Mouse (Mus musculus) left cerebral cortex, adult 18-20 months (tissue): Measurements from ENCODE around the gene Pskh1. TPM values are rescaled to one million over a fixed set of nuclear protein-coding genes. Genes with fewer than 3 reads are reported as not detected.

Source experiments
- DNase-seq, 2 experiments: peaks; one replicate each; pipeline ENCODE4 v3.0.0; 2021 to 2022; ENCODE audit warnings: low spot score in 2 of 2, mixed read lengths in 1 of 2
- microRNA-seq, 2 experiments: library from miRNA; unstranded; fragments of <30 nt; microRNA quantifications; one replicate each; pipeline ENCODE4 v1.2.0; 2021
- total RNA-seq, 2 experiments: library from RNA; stranded (reverse); gene quantifications; 2 replicates each; pipeline ENCODE4 v1.2.3; 2021

Gene Pskh1
- total RNA-seq, 2 experiments from 2014 or later: 6.6 to 7.6 TPM

DNA sequence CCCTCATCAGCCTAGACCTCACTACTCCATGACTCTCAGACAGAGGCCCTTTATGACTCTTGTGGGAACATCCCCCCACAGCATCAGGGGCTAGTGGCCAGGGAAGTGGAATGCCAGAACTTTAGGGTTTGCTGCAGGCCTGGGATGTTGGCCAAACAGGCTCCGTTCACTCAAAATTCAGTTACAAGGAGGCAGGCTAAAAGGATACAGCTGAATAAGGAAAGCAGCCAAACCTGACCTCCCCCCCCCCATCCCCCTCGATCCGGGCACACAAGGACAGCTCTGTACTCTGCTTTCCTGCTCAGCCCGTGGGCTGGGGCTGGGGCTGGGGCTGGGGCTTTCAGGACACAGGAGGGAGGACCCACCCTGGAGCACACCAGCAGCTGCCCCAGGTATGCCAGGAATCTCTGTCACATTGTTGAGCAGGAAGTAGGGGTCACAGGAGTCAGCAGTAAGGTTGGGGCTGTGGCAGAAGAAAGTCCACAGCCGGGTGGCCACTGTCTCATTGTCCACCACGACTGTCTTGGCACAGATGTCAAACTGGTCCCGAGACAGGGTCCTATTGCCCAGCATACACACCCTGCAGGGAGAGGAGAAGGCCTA lies 50.9 kb downstream of the Pskh1 start:
- DNase-seq: no peak

DNA sequence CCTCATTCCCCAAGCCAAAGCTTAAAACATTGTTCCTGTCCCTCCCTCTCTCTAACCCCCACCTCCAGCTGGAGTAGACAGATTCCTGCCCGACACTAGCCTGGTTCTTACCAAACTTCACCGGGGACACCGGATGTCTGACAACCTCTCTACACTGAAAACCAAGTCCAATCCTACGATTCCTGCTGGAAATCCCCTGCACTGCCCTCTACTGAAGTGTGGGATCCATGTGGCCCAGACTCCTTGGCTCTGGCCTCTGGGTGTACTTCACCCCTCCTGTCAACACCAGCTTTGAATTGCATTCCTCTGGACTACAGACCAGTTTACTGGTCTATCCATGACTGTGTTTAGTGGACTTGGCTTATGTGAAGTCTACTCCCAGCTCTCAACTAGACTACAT lies 56.3 kb downstream of the Pskh1 start:
- no peak for DNase-seq

DNA sequence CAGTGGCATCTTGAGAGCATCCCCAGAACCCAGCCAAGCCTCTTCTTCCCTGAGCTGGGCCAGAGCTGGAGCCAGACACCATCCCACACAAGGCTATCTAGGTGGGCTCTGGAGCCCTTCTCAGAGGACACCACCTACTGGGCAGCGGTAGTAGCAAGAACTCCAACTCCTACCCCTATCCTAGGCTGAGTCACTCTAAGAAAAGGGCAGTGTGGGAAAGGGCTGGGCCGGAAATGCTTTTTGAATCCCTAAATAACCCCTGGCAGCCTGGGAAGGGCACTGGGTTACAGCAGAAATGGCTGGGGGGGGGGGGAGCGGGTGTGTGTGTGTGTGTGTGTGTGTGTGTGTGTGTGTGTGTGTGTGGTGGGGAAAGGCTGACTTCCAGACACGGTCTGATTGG lies 57.6 kb downstream of the Pskh1 start:
- no peak for DNase-seq

DNA sequence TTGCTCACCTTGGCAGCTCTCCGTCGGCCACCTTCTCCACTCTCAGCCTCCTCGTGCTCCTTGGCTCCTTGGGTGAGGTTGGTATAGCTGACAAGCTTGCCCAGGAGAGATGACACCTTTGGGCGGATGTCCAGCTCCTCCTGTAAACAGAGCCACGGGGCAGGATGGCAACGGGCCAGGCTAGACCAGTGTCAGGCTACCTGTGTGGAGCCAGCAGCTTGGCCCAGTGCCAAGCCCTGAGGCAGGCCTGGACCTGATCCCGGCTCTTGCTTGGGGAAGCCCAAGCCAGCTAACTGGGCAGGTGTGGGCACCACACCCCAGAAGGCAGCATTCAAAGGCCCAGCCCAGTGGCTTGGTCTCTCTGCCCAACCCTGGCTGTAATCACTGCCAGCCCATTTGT lies 59.1 kb downstream of the Pskh1 start:
- no peak for DNase-seq

DNA sequence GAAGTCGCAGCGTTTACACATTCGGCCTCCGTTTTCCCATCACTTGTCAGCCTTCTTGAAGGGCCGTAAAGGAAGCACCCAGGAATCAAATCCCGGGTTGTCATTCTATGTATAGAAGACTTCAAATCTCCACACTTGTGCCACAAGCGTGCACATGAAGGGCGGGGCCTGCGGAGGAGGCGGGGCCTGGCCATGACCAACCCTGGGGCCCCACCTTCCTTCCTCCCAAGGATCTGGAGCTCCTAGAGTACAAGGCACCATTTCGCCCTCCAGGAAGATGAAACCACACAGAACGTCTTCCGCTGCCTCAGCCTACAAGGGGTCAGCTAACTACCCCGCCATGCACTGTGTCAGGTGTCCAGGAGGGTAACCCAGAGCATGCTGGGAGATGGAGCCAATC lies 60.9 kb downstream of the Pskh1 start:
- DNase-seq: no peak

DNA sequence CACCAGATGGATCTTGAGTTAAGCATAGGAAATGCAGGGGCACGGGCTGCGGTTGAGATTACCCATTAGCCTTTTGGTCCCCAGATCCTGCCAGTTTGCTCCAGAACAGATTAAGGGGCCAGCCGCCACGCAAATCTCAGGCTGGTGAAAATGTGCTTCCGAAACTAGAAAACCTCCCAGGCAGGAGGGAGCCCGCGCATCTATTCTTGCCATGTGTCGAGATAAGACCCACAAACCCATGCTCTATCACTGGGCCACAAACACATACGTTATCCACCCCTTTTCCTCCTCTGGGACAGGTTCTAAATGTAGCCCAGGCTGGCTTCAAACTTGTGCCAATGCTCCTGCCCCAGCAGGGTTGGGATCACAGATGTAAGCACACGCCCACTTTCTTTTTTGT lies 61.3 kb downstream of the Pskh1 start:
- no peak for DNase-seq

DNA sequence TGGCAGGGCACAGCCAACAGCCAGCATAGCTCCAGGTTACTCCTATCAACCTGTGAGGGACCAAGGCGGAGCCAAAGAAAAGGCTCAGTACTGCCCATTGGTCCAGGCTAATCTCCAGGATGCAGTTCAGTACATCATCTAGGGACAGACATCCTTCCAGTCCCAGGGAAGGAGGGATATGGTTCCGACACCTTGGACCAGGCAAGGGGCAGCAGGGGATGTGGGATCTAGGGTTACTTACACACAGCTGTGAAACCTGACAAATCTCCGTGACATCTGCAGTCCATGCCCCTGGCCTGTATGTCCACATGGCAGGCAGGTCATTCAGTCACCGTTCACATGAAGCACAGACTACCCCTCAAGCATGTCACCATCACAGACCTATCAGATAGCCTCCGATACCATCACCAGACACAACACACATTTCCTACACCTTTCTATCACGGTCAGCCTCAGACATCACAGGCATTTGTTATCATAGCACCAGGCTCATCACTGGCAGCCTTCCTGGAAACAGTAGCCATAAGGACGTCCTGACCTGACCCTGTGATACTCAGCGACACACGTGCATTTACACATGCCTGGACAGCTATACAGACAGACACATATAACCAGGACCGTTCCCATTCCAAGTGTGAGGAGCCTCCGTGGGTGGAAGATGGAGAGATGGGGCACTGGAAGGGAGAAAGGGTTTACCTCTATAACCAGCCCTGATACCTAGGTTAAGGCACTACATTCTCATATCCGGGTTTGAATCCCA lies 64.4 kb downstream of the Pskh1 start:
- no peak for DNase-seq

DNA sequence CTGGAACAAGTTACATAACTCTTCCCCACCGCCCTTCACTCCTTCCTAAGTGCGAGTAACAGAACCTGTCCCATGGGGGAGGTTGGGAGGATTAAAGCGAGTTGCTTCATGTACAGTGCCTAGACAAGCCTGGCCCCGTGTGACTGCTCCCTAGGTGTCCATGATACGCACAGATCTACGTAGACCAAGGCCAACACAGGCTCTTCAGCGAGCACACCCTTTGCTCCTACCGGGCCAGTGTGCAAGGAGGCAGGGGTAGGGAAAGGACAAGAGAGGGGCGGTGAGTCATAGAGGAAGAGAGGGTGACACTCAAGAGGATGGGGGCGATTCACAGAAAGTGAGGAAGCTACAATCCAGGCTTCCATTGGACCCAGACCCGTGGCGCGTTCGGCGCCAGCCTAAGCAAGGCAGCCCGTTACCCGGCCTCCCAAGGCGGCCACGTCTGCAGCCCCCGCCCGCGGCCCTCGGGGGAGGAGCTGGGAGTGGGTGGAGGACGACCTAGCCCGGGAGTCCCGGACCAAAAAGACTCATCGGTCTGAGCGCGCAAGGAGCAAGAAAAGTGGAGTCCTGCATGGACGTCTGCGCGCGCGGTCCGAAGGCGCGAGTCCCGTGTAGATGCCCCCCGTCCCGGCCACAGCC lies 65.1 kb downstream of the Pskh1 start:
- DNase-seq: no peak

DNA sequence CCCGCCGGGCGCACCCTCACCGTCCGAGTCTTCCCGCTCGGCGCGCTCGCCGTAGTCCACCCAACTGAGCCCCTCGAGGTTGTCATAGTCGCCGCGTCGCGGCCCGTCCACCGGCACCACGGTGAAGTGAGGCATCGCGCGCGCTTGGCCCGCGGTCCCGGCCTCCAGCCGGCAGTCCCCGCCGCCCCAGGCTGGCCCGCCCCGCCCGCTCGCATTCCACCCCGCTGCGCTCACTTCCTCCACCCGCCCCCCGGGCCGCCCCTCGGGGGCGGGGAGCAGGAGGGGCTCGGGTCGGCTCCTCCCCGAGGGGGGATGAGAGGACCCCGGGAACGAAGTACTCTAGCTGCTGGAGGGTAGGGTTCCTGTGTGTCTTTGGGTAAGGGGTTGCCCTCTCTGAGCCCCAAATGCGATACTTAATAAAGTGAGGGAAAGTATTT lies 65.7 kb downstream of the Pskh1 start, which contains the start of gene Slc12a4:
Slc12a4 (minus strand) TSS at position 193 of the 437 bp plus-strand sequence.
- no peak for DNase-seq

DNA sequence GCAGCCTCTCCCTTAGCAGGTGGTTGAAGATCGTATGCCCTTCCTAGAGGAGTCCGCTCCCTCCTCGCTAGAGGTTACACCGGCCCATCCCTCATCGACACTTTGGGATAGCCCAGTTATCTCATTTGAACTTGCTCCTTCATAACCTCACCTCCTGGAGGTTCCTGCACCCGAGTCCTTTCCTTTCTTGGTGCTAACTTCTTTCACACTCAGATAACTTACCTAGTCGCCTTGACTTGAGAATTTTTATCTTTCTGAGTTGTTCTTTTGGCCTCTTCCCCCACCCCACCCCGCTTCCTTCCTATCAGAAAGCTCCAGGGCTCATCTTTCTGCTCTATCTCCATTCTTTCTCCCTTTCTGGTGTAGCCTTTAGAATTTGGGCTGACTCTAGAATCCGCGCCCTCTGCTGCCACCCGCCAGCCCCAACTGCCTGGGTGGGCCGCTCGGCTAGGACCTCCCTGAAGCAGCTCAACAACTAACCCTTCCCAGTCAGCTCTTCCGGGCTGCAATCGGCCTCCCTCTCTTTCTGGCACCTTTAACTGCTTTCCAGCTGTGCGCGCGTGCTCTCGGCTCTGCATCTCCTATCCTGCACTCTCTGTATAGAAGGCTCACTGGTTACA lies 66.6 kb downstream of the Pskh1 start:
- DNase-seq: no peak

DNA sequence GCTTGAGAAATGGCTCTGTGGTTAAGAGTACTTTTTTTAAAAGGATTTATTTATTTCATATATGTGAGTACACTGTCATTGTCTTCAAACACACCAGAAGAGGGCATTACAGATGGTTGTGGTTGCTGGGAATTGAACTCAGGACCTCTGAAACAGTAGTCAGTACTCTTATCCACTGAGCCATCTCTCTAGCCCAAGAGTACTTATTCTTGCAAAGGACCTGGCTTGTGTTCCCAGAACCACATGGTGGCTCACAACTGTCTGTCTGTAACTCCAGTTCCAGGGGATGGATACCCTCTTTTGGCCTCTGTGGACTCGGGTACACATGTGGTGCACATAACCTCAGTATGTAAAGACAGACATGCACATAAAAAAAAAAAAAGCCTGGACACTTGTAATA lies 69.1 kb downstream of the Pskh1 start:
- no peak for DNase-seq

DNA sequence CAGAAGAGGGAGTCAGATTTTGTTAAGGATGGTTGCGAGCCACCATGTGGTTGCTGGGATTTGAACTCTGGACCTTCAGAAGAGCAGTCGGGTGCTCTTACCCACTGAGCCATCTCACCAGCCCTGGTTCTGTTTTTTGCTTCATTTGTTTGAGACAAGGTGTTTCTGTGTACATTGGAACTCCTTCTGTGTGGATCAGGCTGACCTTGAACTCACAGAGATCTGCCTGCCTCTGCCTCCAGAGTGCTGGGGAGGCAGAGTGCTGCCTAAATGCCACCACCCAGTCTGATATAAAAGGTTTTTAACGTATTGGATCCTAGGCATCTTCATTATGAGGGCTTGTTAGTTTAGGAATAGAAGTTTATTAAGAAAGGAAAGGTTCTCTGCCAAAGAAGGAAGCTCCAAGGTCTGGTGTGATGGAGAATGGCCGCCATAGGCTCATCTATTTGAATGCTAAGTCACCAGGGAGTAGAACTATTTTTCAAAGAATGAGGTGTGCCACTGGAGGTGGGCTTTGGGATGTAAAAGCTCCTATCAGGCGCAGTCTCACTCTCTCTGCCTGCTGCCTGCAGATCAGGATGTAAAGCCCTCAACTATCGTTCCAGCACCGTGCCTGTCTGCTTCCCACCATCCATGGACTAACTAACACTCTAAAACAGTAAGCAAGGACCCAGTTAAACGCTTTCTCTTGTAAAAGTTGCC lies 70.9 kb downstream of the Pskh1 start:
- no peak for DNase-seq

DNA sequence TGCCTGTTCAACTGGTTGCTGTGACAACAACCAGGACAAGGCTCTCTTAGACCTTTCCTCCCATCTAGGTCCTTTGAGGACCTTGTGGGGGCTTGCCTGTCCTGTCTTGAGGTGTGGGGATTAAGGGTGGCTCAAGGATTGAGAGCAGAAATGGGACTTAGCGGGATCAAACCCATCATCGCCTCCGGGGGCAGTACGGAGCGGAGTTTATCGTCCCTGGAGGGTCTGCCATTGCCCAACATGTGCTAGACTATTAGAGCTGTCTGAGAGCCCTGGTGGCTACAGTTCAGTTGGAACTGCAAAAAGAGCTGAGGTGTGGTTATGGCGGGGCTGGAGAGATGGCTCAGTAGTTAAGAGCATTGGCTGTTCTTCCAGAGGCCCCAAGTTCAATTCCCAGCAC lies 75.1 kb downstream of the Pskh1 start:
- no peak for DNase-seq

DNA sequence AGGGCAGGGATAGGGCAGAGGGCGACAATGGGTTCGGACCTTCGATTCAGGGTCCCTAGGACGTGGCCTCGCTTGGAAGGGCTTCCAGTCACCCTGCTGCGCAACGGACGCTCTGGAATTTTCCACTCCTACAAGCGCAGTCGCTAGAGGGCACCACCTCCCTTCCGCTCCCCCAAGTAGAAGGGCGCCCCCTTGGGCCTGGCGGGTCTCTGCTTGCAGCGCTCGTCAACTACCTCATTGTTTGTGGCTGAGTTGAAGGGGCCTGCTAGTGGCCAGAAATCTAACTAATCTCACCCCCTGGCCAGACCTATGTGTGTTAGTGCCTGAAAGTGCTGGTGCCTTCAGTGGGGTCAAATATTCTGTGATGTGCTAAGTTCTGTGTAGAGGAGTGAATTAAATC lies 79.1 kb downstream of the Pskh1 start, which contains the start of gene Dpep3:
Dpep3 (minus strand) TSS at position 105 of the 400 bp plus-strand sequence.
- no peak for DNase-seq

DNA sequence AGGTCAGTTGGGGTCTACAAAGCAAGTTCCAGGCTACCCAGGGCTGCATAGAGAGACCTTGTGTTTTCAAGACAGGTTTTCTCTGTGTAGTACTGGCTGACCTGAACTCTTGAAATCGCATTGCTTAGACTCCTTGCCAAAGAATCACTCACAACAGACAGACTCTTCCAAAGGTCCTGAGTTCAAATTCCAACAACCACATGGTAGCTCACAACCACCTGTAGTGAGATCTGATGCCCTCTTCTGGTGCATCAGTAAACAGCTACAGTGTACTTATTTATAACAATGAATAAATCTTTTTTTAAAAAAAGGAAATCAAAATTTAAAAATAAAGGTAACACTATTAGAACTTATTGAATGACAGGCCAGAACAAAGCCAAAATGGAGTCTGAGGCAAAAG lies 80.9 kb downstream of the Pskh1 start:
- no peak for DNase-seq

Small RNAs within 50 kb of the gene (microRNA-seq; reads per million reads assigned to microRNA genes)
- 0 reads per million in 2 experiments for gene Mir7074

Other genes starting within 250 kb of the Pskh1 start
- gene Carmil2, start 214.2 kb upstream of the Pskh1 start, total RNA-seq: 10 to 100 TPM; 60.0 to 64.6 TPM
- 10 to 100 TPM; 53.7 to 57.3 TPM for gene Acd, start 199.3 kb upstream of the Pskh1 start, total RNA-seq
- gene Pard6a, start 199.3 kb upstream of the Pskh1 start, total RNA-seq: 10 to 100 TPM; 41.2 to 46.1 TPM
- under 1 TPM in 1 of 2 experiments, not detected in 1; 0.49 TPM for gene 4933405L10Rik, start 192.8 kb upstream of the Pskh1 start, total RNA-seq
- gene Enkd1, start 192.2 kb upstream of the Pskh1 start, total RNA-seq: 10 to 100 TPM in 1 of 2 experiments, 1 to 10 TPM in 1; 9.5 to 11.2 TPM
- 10 to 100 TPM; 23.4 to 23.5 TPM for gene Gfod2, start 141.8 kb upstream of the Pskh1 start, total RNA-seq
- 10 to 100 TPM; 22.6 to 22.9 TPM for gene Ranbp10, start 73.1 kb upstream of the Pskh1 start, total RNA-seq
- under 1 TPM in 1 of 2 experiments, not detected in 1; 0.26 TPM for gene Tsnaxip1, start 72.7 kb upstream of the Pskh1 start, total RNA-seq
- gene Cenpt, start 47.2 kb upstream of the Pskh1 start, total RNA-seq: 10 to 100 TPM; 14.1 to 18.1 TPM
- 10 to 100 TPM; 40.8 to 41.6 TPM for gene Thap11, start 45.3 kb upstream of the Pskh1 start, total RNA-seq
- gene Nutf2, start 39.9 kb upstream of the Pskh1 start, total RNA-seq: 10 to 100 TPM; 24.8 to 29.0 TPM
- 10 to 100 TPM; 62.8 to 65.0 TPM for gene Edc4, start 19.6 kb upstream of the Pskh1 start, total RNA-seq
- 1 to 10 TPM; 3.6 to 4.1 TPM for gene Nrn1l, start 6.9 kb upstream of the Pskh1 start, total RNA-seq
- 1 to 10 TPM; 1.9 to 2.4 TPM for gene Ctrl, start 33.4 kb downstream of the Pskh1 start, total RNA-seq
- gene Psmb10, start 38.0 kb downstream of the Pskh1 start, total RNA-seq: 10 to 100 TPM; 92.9 to 93.3 TPM
- 10 to 100 TPM; 22.8 to 26.4 TPM for gene Lcat, start 42.9 kb downstream of the Pskh1 start, total RNA-seq
- 10 to 100 TPM; 17.3 to 19.2 TPM for gene Slc12a4, start 65.7 kb downstream of the Pskh1 start, total RNA-seq
- not detected for gene Dpep3, start 79.0 kb downstream of the Pskh1 start, total RNA-seq
- 10 to 100 TPM; 18.9 to 19.2 TPM for gene Dus2, start 90.9 kb downstream of the Pskh1 start, total RNA-seq
- gene Dpep2nb, start 105.5 kb downstream of the Pskh1 start, total RNA-seq: not detected
- gene Ddx28, start 111.4 kb downstream of the Pskh1 start, total RNA-seq: 10 to 100 TPM; 14.5 to 17.2 TPM
- gene Nfatc3, start 158.4 kb downstream of the Pskh1 start, total RNA-seq: 10 to 100 TPM; 10.5 to 12.4 TPM
- gene Esrp2, start 236.5 kb downstream of the Pskh1 start, total RNA-seq: not detected
- 10 to 100 TPM; 25.8 to 28.3 TPM for gene Pla2g15, start 250.0 kb downstream of the Pskh1 start, total RNA-seq